Mouse (Mus musculus) naive thymus-derived CD4-positive, alpha-beta T cell, adult 2 months (primary cell): ENCODE measurements at regions not wholly inside any gene's neighbourhood (a gene's known extent, or its start where the extent isn't known, plus 50 kb on each side); places are given as distances from the start of the nearest gene placed in this dataset.
"Not testable (repeated sequence)": the region's sequence is repeated elsewhere in the genome, so short reads cannot be mapped to it uniquely, and the experiment has no call there.

Experiments used
- DNase-seq: peaks from one replicate; pipeline ENCODE4 v3.0.0-alpha.2; 2011; ENCODE audit warnings: low read depth

- no peak for DNase-seq
Measured at GRCm38 (mm10) chr6:31131716-31132115, 172.8 kb upstream of the Klf14 start.

- DNase-seq = no peak
Measured at GRCm38 (mm10) chr6:31132396-31133190, 173.7 kb upstream of the Klf14 start.

- DNase-seq = no peak
Measured at GRCm38 (mm10) chr6:31133896-31134735, 175.2 kb upstream of the Klf14 start.

GRCm38 (mm10) chr6:31134736-31135077 is 175.8 kb upstream of the Klf14 start:
- DNase-seq = no peak

- no peak for DNase-seq
Measured at GRCm38 (mm10) chr6:31135580-31135979, 176.7 kb upstream of the Klf14 start.

- DNase-seq = peak; percentile 39
Measured at GRCm38 (mm10) chr6:31136895-31137294, 178.0 kb upstream of the Klf14 start.

GRCm38 (mm10) chr6:31137351-31137750 is 178.5 kb upstream of the Klf14 start:
- DNase-seq = no peak

- DNase-seq = no peak
Measured at GRCm38 (mm10) chr6:31140000-31140399, 181.1 kb upstream of the Klf14 start.

GRCm38 (mm10) chr6:31140593-31140992 is 181.7 kb upstream of the Klf14 start:
- no peak for DNase-seq

GRCm38 (mm10) chr6:31141486-31141885 is 182.6 kb upstream of the Klf14 start:
- DNase-seq = no peak

- DNase-seq = not testable (repeated sequence)
Measured at GRCm38 (mm10) chr6:31142479-31143007, 183.7 kb upstream of the Klf14 start.

GRCm38 (mm10) chr6:31145687-31146086 is 186.8 kb upstream of the Klf14 start:
- no peak for DNase-seq

- no peak for DNase-seq
Measured at GRCm38 (mm10) chr6:31146779-31147178, 187.9 kb upstream of the Klf14 start.

- DNase-seq = no peak
Measured at GRCm38 (mm10) chr6:31147682-31148081, 188.8 kb upstream of the Klf14 start.

- no peak for DNase-seq
Measured at GRCm38 (mm10) chr6:31148311-31148856, 189.5 kb upstream of the Klf14 start.

- DNase-seq = no peak
Measured at GRCm38 (mm10) chr6:31149164-31149563, 190.3 kb upstream of the Klf14 start.

GRCm38 (mm10) chr6:31150416-31150815 is 191.5 kb upstream of the Klf14 start:
- no peak for DNase-seq

GRCm38 (mm10) chr6:31155857-31156256 is 197.0 kb upstream of the Klf14 start:
- DNase-seq = peak; percentile 50

- DNase-seq = peak; percentile 71
Measured at GRCm38 (mm10) chr6:31156999-31157398, 198.1 kb upstream of the Klf14 start.

GRCm38 (mm10) chr6:31157429-31157828 is 198.6 kb upstream of the Klf14 start:
- no peak for DNase-seq

- no peak for DNase-seq
Measured at GRCm38 (mm10) chr6:31158648-31159047, 199.8 kb upstream of the Klf14 start.

GRCm38 (mm10) chr6:31159240-31159639 is 200.4 kb upstream of the Klf14 start:
- peak; percentile 32 for DNase-seq
